Mouse (Mus musculus) sigmoid colon, adult 10 weeks (tissue): ENCODE data around the gene Cd99l2. TPM values are rescaled to one million over a fixed set of nuclear protein-coding genes. Genes with fewer than 3 reads are reported as not detected.

Source experiments
- polyA plus RNA-seq: library from polyadenylated mRNA; stranded (reverse); fragments of 350-450 nt; fragmentation: Illumina TruSeq; extraction: RNeasy Lipid Tissue Mini Kit (QIAGEN cat#74804); gene quantifications from one replicate; pipeline ENCODE4 v1.2.3, GENCODE M21; 2014; ENCODE audit warnings: low read depth, low replicate concordance

The Cd99l2 gene
- 15.7 TPM for polyA plus RNA-seq

GRCm38 (mm10) chrX:71492634-71493278, at the start of gene Cd99l2:
Gene Cd99l2 (minus strand): TSS chrX:71492849.

Other genes starting within 250 kb of the Cd99l2 start
- gene Mtmr1, start 128.1 kb downstream of the Cd99l2 start, polyA plus RNA-seq, result 56.7 TPM
- gene Hmgb3, start 63.1 kb upstream of the Cd99l2 start, polyA plus RNA-seq, result 136 TPM
- not detected for gene Gpr50, start 170.8 kb upstream of the Cd99l2 start, polyA plus RNA-seq